Mouse (Mus musculus) embryonic facial prominence, embryonic 11.5 days (tissue): ENCODE results near the gene Phf14. TPM values are rescaled to one million over a fixed set of nuclear protein-coding genes. Genes with fewer than 3 reads are reported as not detected.
"Not testable (repeated sequence)": the region's sequence is repeated elsewhere in the genome, so short reads cannot be mapped to it uniquely, and the experiment has no call there.

Experiments
- ATAC-seq: fragments of 200-750 bp; cut with Nextera tagmentation; replicated peaks from 2 replicates; pipeline ENCODE4 v1.8.0; 2017; ENCODE audit warnings: low read depth; ENCODE audit not compliant: insufficient number of reproducible peaks, low FRiP score, low TSS enrichment
- DNase-seq: peaks from one replicate; pipeline ENCODE4 v3.0.0-alpha.2; 2015; ENCODE audit warnings: low spot score
- H3K27ac ChIP-seq: fragments of 300-500 bp; sonication (generic); replicated peaks from 2 replicates; pipeline ENCODE4 v1.5.1; 2014; ENCODE audit warnings: mild to moderate bottlenecking, low read depth, low read length, control low read depth
- H3K27me3 ChIP-seq: fragments of 300-500 bp; sonication (generic); 2 replicates; pipeline ENCODE4 v1.6.1; 2014; ENCODE audit warnings: mild to moderate bottlenecking, low read length, moderate library complexity, mixed read lengths; ENCODE audit not compliant: control insufficient read depth, insufficient read depth
- H3K36me3 ChIP-seq: fragments of 300-500 bp; sonication (generic); replicated peaks from 2 replicates; pipeline ENCODE4 v1.6.1; 2014; ENCODE audit warnings: low read depth, mild to moderate bottlenecking, low read length, moderate library complexity, mixed read lengths; ENCODE audit not compliant: control insufficient read depth, insufficient read depth
- H3K4me1 ChIP-seq: fragments of 300-500 bp; sonication (generic); 2 replicates; pipeline ENCODE4 v1.6.1; 2014; ENCODE audit warnings: low read length, mixed read lengths; ENCODE audit not compliant: control insufficient read depth, insufficient read depth
- H3K4me2 ChIP-seq: fragments of 300-500 bp; sonication (generic); 2 replicates; pipeline ENCODE4 v1.6.1; 2014; ENCODE audit warnings: low read depth, mild to moderate bottlenecking, control low read depth, low read length, moderate library complexity
- H3K4me3 ChIP-seq: fragments of 300-500 bp; sonication (generic); 2 replicates; pipeline ENCODE4 v1.5.1; 2014; ENCODE audit warnings: low read depth, low read length, control low read depth
- H3K9ac ChIP-seq: fragments of 300-500 bp; sonication (generic); replicated peaks from 2 replicates; pipeline ENCODE4 v1.6.1; 2014; ENCODE audit warnings: mild to moderate bottlenecking, control low read depth, low read length
- H3K9me3 ChIP-seq: fragments of 300-500 bp; sonication (generic); replicated peaks from 2 replicates; pipeline ENCODE4 v1.6.1; 2016; ENCODE audit warnings: mild to moderate bottlenecking, low read length, inconsistent platforms, mixed read lengths; ENCODE audit not compliant: control insufficient read depth
- WGBS: fragments of 180-500 bp; shearing (Covaris S2); extraction: QIAGEN DNeasy Blood & Tissue Kit; methylation state at CpG from one replicate; pipeline ENCODE4 v1.1.7; 2014; 5-methylcytosine and 5-hydroxymethylcytosine counted together
- polyA plus RNA-seq: library from polyadenylated mRNA; unstranded; fragments of >200 nt; fragmentation: Nextera tagmentation; extraction: Ambion mirVana; gene quantifications from 2 replicates; pipeline ENCODE4 v1.2.1, GENCODE M21; 2014

Phf14 gene
- polyA plus RNA-seq, 1 experiment from 2014 or later = 106 TPM

GRCm38 (mm10) chr6:12126601-12127000, 219.0 kb downstream of the Phf14 start:
- H3K9me3 ChIP-seq, H3K27me3 ChIP-seq, H3K4me3 ChIP-seq, H3K4me1 ChIP-seq, H3K27ac ChIP-seq, H3K36me3 ChIP-seq, ATAC-seq, DNase-seq, H3K4me2 ChIP-seq, H3K9ac ChIP-seq: not testable (repeated sequence)
- 79% methylated on average over 7 of the region's 7 CpGs for WGBS

DNA sequence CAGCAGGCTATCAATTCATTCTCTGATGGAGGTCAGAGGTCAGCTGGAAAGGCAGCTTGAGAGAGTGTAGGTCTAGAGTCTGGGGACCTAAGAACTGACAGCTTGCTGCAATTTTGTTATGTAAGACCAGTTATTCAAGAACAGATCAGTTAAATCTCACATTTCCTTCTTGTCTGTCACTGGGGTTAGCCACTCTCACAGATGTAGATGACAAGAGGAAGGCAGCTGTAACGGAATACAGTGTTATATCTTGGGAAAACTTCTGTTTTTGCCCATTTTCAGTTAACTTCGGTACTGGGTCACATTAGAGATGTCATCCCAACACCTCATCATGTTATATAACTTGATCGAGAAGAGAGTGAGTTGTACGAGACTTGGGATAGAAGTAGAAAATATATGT, 219.7 kb downstream of the Phf14 start:
- Histone ChIP-seq H3K27me3 (no peaks in the 10 kb centered on the region), H3K4me3 (no peak overlapping the region), H3K27ac (no peak overlapping the region), H3K4me2 (no peak overlapping the region), H3K9me3 (no peaks in the 10 kb centered on the region), H3K4me1 (no peaks in the 10 kb centered on the region), H3K36me3 (no peaks in the 10 kb centered on the region), H3K9ac (no peak overlapping the region)
- ATAC-seq (no peak), DNase-seq (no peak)
- 79% methylated on average over 4 of the region's 4 CpGs for WGBS

Other genes with a start within 250 kb of the Phf14 start
- gene Ndufa4, start 312 bp upstream of the Phf14 start, polyA plus RNA-seq = 800 and 841 TPM in 2 replicates